Mouse (Mus musculus) ES-E14 (cell line): Measurements from ENCODE around the gene Ptprk.

Experiments used
- CHD2 ChIP-seq: IDR thresholded peaks from 2 replicates; pipeline ENCODE4 v1.6.1; 2014; ENCODE audit warnings: mild to moderate bottlenecking, low read depth, low read length, inconsistent platforms
- ZC3H11A ChIP-seq: IDR thresholded peaks from 2 replicates; pipeline ENCODE4 v1.6.1; 2012; ENCODE audit warnings: low read depth, mild to moderate bottlenecking, inconsistent platforms, low read length, borderline replicate concordance
- ZNF384 ChIP-seq: IDR thresholded peaks from 2 replicates; pipeline ENCODE4 v1.6.1; 2012; ENCODE audit warnings: low read depth, low read length, inconsistent platforms

GRCm38 (mm10) chr10:28497791-28498190, 423.2 kb downstream of the Ptprk start:
- TF ChIP-seq ZNF384 = no peak
- TF ChIP-seq CHD2 = no peak
- TF ChIP-seq ZC3H11A = no peak
